Mouse (Mus musculus): ENCODE results near the gene Cmc2. TPM values are rescaled to one million over a fixed set of nuclear protein-coding genes. Genes with fewer than 3 reads are reported as not detected.

Gene Cmc2
- polyA plus RNA-seq, 1 experiment from 2014 or later, result 36.3 TPM

DNA sequence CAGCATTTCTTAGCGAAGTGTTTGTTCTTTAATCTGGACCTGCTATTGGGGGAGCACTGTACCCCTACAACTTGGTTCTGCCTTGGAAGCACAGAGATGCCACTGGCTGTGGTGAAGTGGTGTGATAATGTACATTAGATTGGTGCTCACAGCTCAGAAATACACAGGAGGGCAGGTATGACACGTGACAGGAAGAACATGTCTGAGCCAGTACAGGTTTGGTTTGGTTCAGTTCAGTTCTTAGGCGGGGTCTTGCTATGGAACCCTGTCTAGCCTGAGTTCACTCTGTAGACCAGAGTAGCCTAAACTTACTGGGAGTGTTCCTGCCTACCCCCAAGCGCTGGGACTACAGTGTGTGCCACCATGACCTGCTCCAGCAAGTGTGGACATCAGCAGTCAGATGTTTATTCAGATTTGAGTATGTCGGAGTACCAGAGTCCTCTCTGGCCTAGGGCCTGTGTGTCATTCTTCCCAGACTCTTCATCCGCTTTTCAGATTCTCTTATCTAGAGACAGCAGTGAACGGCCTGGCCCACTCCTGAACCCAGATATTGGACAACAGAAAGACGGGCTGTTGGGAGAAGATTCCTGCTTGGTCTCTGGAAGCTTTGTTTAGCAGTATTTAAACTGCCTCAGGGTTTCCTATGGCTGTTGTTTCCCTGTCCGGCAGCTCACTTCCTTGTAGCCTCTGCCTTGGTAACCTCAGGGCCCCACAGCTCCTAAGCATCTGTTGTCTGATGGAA lies 24.1 kb upstream of the Cmc2 start:
- Histone ChIP-seq H3K27me3 (ENCODE audit: control insufficient read depth, insufficient read depth, low read length) (no peaks in the 10 kb centered on the region), H3K4me1 (replicated peaks; ENCODE audit: control insufficient read depth, insufficient read depth, low read length) (peaks cover 14% of the 10 kb centered on the region), H3K9me3 (ENCODE audit: control insufficient read depth, low read length) (no peaks in the 10 kb centered on the region), H3K36me3 (replicated peaks; ENCODE audit: control insufficient read depth, insufficient read depth) (no peaks in the 10 kb centered on the region), H3K27ac (no peak overlapping the region), H3K4me2 (replicated peaks) (no peak overlapping the region), H3K9ac (0 out of 2 replicates have a peak overlapping the region, but pooled peaks have one; percentile 96), H3K4me3 (replicated peaks; ENCODE audit: low read length) (no peak overlapping the region)
- ATAC-seq (ENCODE audit: low FRiP score) (no peak), DNase-seq (ENCODE audit: low spot score) (no peak)
- 87% methylated on average over 9 of the region's 9 CpGs for WGBS

DNA sequence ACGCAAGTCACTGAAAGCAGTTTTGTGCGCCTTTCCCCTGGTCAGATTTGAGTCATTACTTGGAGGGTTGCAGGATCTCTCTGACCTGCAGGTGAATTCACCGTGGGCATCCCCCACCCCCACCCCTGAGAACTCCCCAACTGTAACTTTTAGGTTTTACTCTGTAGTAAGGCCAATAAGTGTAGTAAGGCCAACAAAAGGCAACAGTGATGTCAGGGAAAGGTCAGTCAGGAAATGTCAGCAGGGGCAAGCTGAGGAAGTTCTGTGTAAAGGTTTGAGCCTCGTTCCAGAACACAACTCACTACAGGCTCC lies 23.1 kb upstream of the Cmc2 start:
- DNase-seq (ENCODE audit: low spot score), result no peak
- Histone ChIP-seq H3K4me1 (replicated peaks; ENCODE audit: control insufficient read depth, insufficient read depth, low read length) (peaks cover 14% of the 10 kb centered on the region), H3K9me3 (ENCODE audit: control insufficient read depth, low read length) (no peaks in the 10 kb centered on the region), H3K4me3 (replicated peaks; ENCODE audit: low read length) (peak overlapping the region; percentile 99), H3K27ac (no peak overlapping the region), H3K9ac (peak overlapping the region; percentile 96), H3K27me3 (ENCODE audit: control insufficient read depth, insufficient read depth, low read length) (no peaks in the 10 kb centered on the region), H3K4me2 (replicated peaks) (peak overlapping the region; percentile 96), H3K36me3 (replicated peaks; ENCODE audit: control insufficient read depth, insufficient read depth) (no peaks in the 10 kb centered on the region)
- no peak for ATAC-seq (ENCODE audit: low FRiP score)
- 12% methylated on average over 4 of the region's 4 CpGs for WGBS

DNA sequence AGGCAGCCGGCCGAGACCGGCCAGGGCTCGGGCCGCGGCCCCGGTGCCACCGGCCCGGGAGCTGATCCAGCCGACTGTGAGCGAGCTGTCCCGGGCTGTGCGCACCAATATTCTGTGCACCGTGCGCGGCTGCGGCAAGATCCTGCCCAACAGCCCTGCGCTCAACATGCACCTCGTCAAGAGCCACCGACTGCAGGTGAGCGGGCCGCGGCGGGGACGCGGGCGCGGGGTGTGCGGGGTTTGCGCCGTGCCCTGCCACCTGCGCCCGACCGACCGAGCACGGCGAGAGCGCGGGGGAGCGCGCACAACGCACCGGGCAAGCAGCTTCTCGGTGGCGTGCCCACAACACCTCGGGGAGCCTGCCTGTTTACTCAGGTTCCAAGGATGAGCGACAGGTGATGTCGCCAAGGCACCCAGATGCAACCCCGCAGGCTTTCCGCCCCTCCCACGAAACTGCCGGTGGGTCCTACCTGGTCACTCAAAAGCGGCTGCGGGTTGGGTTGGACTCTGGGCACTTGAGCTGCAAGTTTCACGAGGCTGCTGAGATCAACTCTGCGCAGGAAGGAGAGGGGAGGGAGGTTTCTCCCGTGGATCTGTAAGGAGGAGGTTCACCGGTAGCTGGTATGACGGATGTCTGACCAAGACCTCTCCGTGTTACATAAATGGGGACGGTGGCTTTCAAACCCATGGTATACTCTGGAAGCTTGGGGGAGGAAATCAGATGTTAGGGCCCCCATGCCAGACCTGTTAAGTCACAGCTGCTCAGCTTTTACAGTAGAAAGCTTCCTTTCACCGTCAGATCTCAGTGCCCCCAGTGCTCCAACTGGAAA lies 22.5 kb upstream of the Cmc2 start:
- Histone ChIP-seq H3K9ac (peak overlapping the region; percentile 96), H3K4me1 (replicated peaks; ENCODE audit: control insufficient read depth, insufficient read depth, low read length) (peaks cover 14% of the 10 kb centered on the region), H3K9me3 (ENCODE audit: control insufficient read depth, low read length) (no peaks in the 10 kb centered on the region), H3K4me2 (replicated peaks) (peak overlapping the region; percentile 96), H3K36me3 (replicated peaks; ENCODE audit: control insufficient read depth, insufficient read depth) (no peaks in the 10 kb centered on the region), H3K27ac (peak overlapping the region; percentile 80), H3K4me3 (replicated peaks; ENCODE audit: low read length) (peak overlapping the region; percentile 99), H3K27me3 (ENCODE audit: control insufficient read depth, insufficient read depth, low read length) (no peaks in the 10 kb centered on the region)
- ATAC-seq (ENCODE audit: low FRiP score) (peak; percentile 83), DNase-seq (ENCODE audit: low spot score) (peak; percentile 37)
- WGBS, result under 1% methylated on average over 61 of the region's 62 CpGs

DNA sequence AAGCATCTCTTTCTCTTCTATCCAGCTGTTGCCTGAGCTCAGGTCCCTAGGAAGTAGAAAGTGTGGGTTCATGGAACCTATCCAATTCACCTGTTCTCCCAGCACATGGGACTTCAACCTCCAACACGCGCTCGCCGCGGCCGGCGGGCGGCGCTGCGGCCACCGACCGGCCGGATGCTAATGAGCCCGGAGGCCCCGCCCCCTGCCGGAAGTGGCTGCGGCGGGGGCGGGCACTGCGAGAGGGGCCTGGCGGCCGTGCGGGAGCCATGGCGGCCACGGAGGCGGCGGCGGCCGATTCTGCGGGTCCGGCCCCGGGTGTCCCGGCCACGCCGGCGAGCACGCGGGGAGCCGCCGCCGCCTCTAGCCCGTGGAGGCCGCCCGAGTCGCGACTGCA lies 21.9 kb upstream of the Cmc2 start, which contains the start of gene Atmin:
Atmin (plus strand) TSS at position 233 of the 394 bp plus-strand sequence.
- no peaks in the 10 kb centered on the region for H3K9me3 ChIP-seq (ENCODE audit: control insufficient read depth, low read length)
- WGBS, result under 1% methylated on average over 46 of the region's 46 CpGs
- H3K4me3 ChIP-seq (replicated peaks; ENCODE audit: low read length), result peak within 1 kb of the TSS; percentile 99
- ATAC-seq (ENCODE audit: low FRiP score) (peak; percentile 90), DNase-seq (ENCODE audit: low spot score) (peak; percentile 93)
- H3K27ac ChIP-seq, result peak within 1 kb of the TSS; percentile 80
- H3K9ac ChIP-seq, result peak within 1 kb of the TSS; percentile 96
- H3K4me1 ChIP-seq (replicated peaks; ENCODE audit: control insufficient read depth, insufficient read depth, low read length), result peaks cover 14% of the 10 kb centered on the region
- no peaks in the 10 kb centered on the region for H3K36me3 ChIP-seq (replicated peaks; ENCODE audit: control insufficient read depth, insufficient read depth)
- H3K27me3 ChIP-seq (ENCODE audit: control insufficient read depth, insufficient read depth, low read length), result no peaks in the 10 kb centered on the region
- H3K4me2 ChIP-seq (replicated peaks), result peak within 1 kb of the TSS; percentile 96

DNA sequence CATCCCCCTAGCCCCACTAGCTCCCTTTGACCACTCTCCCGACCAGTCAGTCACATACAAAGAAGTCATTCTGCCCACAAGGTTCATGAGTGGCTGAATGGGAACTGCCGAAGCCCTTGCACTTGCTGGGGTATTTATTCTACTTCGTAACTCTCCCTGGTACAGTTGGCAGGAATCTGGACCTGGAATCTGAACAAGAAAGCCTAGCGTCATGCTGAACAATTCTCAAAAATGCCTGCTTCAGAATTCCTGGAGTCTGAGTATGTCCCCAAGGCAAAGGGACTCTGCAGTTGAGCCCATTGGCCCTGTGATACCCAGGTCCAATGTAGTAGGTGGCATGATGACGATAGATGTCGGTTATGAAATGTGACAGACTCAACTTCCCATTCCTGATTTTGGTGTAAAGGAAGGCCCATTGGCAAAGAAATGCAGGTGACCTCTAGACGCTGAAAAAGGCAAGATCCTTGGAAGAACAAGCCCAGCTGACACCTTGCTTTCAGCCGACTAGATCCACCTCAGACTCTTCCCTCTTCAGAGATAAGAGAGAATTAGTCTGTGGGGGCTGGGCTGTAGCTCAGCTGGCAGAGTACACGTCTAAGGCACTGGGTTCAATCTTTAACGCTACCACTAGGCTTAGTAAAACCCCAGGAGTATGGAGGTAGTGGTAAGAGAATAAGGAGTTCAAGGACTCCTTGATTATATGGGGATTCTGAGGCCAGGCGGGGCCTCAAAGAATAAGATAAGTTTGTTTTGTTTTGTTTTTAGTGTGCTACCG lies 21.2 kb upstream of the Cmc2 start:
- WGBS, result 82% methylated on average over 12 of the region's 12 CpGs
- Histone ChIP-seq H3K4me2 (replicated peaks) (peak overlapping the region; percentile 43), H3K9ac (no peak overlapping the region), H3K36me3 (replicated peaks; ENCODE audit: control insufficient read depth, insufficient read depth) (no peaks in the 10 kb centered on the region), H3K4me1 (replicated peaks; ENCODE audit: control insufficient read depth, insufficient read depth, low read length) (peaks cover 14% of the 10 kb centered on the region), H3K9me3 (ENCODE audit: control insufficient read depth, low read length) (no peaks in the 10 kb centered on the region), H3K27ac (no peak overlapping the region), H3K4me3 (replicated peaks; ENCODE audit: low read length) (peak overlapping the region; percentile 99), H3K27me3 (ENCODE audit: control insufficient read depth, insufficient read depth, low read length) (no peaks in the 10 kb centered on the region)
- no peak for DNase-seq (ENCODE audit: low spot score)
- no peak for ATAC-seq (ENCODE audit: low FRiP score)

DNA sequence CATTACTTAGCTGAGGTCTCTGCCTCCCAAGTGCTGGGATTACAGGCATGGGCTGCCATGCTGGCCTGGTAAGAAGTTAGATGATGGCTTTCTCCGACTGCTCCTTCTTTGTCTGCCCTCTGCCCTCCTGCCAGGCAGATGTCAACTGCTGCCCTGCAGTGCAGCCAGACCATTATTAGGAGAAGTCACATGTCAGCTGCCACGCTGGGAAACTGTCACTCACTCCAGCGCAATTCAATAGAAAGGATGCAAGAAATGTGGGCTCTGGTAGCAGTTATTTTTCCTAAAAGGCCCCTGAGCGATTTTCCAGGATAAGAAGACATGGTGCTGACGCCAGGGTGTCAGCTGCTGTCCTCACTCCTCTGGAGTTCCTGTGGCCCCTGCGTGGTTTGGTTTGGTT lies 14.3 kb upstream of the Cmc2 start:
- H3K4me1 ChIP-seq (replicated peaks; ENCODE audit: control insufficient read depth, insufficient read depth, low read length), result no peaks in the 10 kb centered on the region
- WGBS, result 26% methylated on average over 6 of the region's 6 CpGs
- no peak overlapping the region for H3K27ac ChIP-seq
- H3K36me3 ChIP-seq (replicated peaks; ENCODE audit: control insufficient read depth, insufficient read depth), result no peaks in the 10 kb centered on the region; the same call in 1 of the 2 replicates
- no peaks in the 10 kb centered on the region for H3K27me3 ChIP-seq (ENCODE audit: control insufficient read depth, insufficient read depth, low read length)
- no peak overlapping the region for H3K9ac ChIP-seq
- H3K9me3 ChIP-seq (ENCODE audit: control insufficient read depth, low read length), result no peaks in the 10 kb centered on the region
- DNase-seq (ENCODE audit: low spot score), result no peak
- H3K4me2 ChIP-seq (replicated peaks), result no peak overlapping the region
- no peak for ATAC-seq (ENCODE audit: low FRiP score)
- H3K4me3 ChIP-seq (replicated peaks; ENCODE audit: low read length), result no peak overlapping the region

DNA sequence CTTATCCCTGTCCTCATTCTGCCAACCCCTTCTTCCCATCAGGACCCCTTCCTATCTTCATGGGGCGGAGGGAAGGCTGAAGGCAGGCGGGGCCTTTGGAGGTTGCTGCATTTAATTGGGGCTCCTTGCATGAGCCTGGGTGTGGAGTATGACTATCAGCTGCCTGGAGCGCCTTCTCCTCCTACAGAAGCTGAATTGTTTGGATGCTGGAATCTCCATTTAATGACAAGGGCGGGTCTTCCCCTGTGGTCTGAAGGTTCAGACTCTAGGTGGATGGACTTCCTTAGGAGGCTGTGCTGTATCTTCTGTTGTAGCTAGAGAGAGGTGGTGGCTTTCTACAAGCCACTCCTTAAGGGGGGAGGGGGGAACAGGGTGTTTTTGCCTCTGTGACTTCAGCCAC lies 13.7 kb upstream of the Cmc2 start:
- DNase-seq (ENCODE audit: low spot score) (no peak), ATAC-seq (ENCODE audit: low FRiP score) (no peak)
- Histone ChIP-seq H3K4me2 (replicated peaks) (no peak overlapping the region), H3K9me3 (ENCODE audit: control insufficient read depth, low read length) (no peaks in the 10 kb centered on the region), H3K36me3 (replicated peaks; ENCODE audit: control insufficient read depth, insufficient read depth) (no peaks in the 10 kb centered on the region; the same call in 1 of the 2 replicates), H3K4me1 (replicated peaks; ENCODE audit: control insufficient read depth, insufficient read depth, low read length) (no peaks in the 10 kb centered on the region), H3K9ac (no peak overlapping the region), H3K27me3 (ENCODE audit: control insufficient read depth, insufficient read depth, low read length) (no peaks in the 10 kb centered on the region), H3K27ac (no peak overlapping the region), H3K4me3 (replicated peaks; ENCODE audit: low read length) (no peak overlapping the region)
- WGBS, result 94% methylated on average over 4 of the region's 4 CpGs

DNA sequence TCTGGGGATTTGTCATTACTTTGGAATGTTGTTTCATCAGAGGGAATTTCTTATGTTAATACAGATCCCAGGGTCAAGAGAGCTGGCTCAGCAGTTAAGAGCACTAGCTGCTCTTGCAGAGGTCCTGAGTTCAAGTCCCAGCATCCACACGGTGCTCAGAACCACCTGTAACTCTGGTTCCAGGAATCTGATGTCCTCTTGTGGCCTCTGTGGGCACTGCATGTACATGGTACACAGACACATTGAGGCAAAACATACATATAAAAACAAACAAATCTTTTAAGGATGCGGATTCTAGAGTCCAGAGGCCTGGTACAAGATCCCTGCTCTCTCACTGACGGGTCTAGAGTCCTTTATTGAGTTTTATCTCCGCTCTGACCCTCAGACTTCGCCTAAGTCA lies 7.3 kb upstream of the Cmc2 start:
- Histone ChIP-seq H3K4me1 (replicated peaks; ENCODE audit: control insufficient read depth, insufficient read depth, low read length) (no peaks in the 10 kb centered on the region), H3K36me3 (replicated peaks; ENCODE audit: control insufficient read depth, insufficient read depth) (no peaks in the 10 kb centered on the region; the same call in 1 of the 2 replicates), H3K9me3 (ENCODE audit: control insufficient read depth, low read length) (no peaks in the 10 kb centered on the region), H3K9ac (no peak overlapping the region), H3K27ac (no peak overlapping the region), H3K27me3 (ENCODE audit: control insufficient read depth, insufficient read depth, low read length) (no peaks in the 10 kb centered on the region), H3K4me2 (replicated peaks) (no peak overlapping the region), H3K4me3 (replicated peaks; ENCODE audit: low read length) (no peak overlapping the region)
- ATAC-seq (ENCODE audit: low FRiP score), result no peak
- whole genome bisulfite sequencing, result 92% methylated on average over 5 of the region's 5 CpGs
- no peak for DNase-seq (ENCODE audit: low spot score)

DNA sequence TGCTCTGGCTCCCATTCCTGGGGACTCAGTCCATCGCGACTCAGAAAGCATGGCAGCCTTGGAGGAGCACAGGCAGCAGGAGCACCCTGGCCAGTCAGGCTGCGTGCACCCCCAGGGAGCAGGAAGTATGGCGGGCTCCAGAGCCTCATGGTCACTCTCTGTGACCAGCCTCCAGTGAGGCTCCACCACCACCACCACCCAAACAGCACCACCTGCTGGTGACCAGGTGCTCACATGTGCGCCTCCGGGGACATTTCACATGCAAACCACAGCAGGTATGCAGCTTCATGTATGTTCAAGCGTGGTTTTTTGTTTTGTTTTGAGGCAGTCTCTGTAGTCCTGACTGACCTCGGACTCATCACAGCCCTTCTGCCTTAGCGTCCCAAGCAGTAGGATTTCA lies 6.6 kb upstream of the Cmc2 start:
- ATAC-seq (ENCODE audit: low FRiP score) (no peak), DNase-seq (ENCODE audit: low spot score) (no peak)
- WGBS, result 84% methylated on average over 9 of the region's 9 CpGs
- Histone ChIP-seq H3K9me3 (ENCODE audit: control insufficient read depth, low read length) (no peaks in the 10 kb centered on the region), H3K9ac (no peak overlapping the region), H3K36me3 (replicated peaks; ENCODE audit: control insufficient read depth, insufficient read depth) (no peaks in the 10 kb centered on the region), H3K27me3 (ENCODE audit: control insufficient read depth, insufficient read depth, low read length) (no peaks in the 10 kb centered on the region), H3K4me3 (replicated peaks; ENCODE audit: low read length) (no peak overlapping the region), H3K27ac (no peak overlapping the region), H3K4me2 (replicated peaks) (no peak overlapping the region), H3K4me1 (replicated peaks; ENCODE audit: control insufficient read depth, insufficient read depth, low read length) (no peaks in the 10 kb centered on the region)
